Mouse (Mus musculus) right cerebral cortex, postnatal 25 days (tissue): ENCODE measurements around the gene Mia3.
A peak's percentile ranks its signal among the peaks of the same experiment; 100 is the strongest.
"Not testable (repeated sequence)": the region's sequence is repeated elsewhere in the genome, so short reads cannot be mapped to it uniquely, and the experiment has no call there.

ENCODE experiments used
- DNase-seq: peaks from one replicate; pipeline ENCODE4 v3.0.0; 2022

Mia3 gene

DNA sequence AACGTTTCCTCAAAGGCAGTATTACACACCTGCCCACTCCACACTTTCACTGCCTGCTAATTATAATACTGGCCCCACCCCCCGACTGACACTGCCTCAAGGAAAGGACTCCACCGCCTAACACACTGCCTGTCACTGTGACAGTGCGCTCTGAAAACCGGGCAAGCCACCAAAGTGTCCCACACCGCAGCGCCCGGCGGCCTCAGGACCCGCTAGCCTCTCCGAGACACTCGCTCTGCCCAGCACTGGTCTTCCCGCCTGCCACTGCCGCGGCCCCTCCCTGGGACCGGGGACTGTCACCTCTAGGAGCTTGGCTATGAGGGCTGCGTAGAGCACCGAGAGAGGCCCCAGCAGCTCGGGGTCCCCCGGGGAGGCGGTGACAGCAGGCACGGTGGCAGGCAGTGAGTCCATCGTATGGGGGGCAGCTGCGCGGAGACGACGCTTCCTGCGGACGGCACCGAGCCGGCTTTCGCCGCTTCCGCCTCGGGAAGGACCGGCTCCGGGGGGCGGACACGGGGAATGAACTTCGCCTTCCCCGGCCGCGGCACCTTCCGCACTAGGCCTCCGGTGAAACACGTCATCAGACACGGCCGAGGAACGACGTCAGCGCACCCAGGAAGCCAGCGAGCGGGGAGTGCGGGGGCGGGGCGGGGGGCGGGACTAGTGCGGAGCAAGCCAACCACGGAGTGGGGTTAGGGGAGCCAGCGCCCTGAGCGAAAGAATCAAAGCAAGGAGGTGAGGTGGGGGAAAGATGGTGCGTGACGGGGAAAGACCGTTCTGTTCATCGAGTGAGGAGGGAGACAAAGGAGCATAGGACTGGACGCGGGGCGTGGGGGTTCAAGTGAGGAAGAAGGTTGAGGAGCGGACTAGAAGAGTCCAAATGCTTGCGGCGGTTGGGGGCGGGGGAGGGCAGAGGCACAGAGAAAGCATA is 24.2 kb downstream of the Mia3 start:
- DNase-seq, result peak; percentile 89

DNA sequence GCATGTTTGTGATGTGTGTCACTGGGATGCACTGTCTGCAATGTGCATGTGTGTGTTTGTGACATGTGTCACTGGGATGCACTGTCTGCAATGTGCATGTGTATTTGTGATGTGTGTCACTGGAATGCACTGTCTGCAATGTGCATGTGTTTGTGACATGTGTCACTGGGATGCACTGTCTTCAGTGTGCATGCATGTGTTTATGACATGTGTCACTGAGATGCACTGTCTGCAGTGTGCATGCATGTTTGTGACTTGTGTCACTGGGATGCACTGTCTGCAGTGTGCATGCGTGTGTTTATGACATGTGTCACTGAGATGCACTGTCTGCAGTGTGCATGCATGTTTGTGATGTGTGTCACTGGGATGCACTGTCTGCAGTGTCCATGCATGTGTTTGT is 26.5 kb downstream of the Mia3 start:
- not testable (repeated sequence) for DNase-seq

DNA sequence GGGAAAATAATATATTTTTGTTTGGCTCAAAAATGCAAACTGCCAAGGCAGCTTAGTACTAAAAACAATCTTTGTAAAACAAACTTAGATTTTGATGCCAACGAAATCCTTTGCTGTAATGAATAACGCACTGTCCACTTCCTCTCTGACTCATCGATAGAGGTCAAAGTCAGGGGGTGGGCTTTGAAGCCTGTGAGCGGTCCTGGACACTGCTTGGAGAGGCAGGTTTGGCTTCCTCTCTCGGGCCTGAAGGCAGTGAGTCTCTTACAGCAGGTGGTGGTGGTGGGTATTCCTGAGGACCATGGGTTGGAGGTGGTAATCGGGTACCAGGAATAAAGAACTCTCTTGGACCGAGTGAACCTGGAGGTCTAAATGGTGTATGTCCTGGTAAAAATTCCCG is 42.2 kb downstream of the Mia3 start:
- no peak for DNase-seq

DNA sequence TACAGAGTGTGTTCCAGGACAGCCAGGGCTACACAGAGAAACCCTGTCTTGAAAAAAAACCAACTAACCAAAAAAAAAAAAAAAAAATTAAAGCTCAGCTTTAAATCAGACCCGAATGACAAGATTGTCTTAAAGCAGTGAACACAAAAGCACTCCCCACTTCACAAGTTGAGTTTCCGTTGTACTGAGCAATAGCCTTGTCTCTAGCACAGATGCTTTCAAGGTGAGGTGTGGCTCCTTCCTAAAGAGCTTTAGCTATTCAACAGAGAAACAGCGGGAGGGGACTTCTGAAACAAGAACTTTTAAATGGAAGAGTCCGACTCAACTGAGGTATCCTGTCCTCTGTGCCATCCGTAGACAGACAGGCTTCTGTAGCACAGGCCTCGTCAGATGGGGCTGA is 44.9 kb downstream of the Mia3 start:
- no peak for DNase-seq

DNA sequence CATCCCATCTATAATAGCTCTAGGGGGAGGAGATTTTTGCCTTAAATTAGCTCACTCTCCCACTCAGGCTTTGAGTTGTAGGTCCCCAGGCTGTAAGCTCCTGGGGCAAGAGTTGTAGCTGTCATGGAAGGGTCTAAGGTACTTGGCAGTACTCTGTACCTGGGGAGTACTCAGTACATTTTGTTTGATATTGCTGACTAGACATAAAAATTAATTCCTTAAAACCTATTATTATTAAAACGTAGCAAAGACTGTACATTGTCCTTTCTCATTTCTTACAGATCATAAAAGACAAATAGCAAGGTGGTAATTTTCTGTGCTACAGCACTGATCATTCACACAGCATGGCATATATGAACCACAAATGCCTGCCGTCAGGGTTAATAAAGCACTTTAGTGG is 45.4 kb downstream of the Mia3 start:
- no peak for DNase-seq

DNA sequence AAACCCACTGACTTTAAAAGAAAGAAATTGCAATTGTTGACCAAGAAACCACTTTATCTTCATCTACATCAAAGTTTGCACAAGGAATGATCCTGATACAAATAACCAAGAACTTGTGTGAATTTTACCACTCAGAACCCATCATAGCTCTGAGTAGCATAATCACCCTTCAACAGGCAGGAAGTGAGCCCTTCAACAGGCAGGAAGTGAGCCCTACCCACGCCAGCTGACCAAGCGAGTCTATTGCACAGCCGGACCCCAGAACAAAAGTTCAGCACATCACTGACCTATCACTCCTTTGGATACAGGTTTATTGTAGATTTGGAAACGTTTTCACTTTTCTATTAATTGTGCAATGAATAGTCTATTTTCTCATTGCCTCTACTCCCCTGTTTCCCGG is 46.9 kb downstream of the Mia3 start:
- DNase-seq, result not testable (repeated sequence)

DNA sequence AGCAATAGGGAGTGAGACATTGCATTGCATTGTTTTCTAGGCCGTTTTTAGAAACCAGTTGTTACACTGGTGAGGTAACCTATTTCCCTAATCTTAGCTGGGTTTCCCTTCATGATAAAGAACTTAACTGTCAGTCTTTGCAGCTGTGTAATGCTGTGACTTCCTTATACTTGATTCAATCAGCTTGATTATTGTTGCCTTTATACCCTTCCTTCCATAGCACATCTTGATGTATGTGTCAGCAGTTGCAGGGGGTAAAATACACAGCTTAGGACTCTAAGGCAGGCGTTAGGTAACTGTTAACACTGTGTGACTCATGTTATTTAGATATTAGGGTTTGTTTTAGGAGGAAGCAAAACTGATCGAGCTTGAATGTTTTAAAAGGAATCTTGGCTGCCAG is 48.6 kb downstream of the Mia3 start:
- no peak for DNase-seq

DNA sequence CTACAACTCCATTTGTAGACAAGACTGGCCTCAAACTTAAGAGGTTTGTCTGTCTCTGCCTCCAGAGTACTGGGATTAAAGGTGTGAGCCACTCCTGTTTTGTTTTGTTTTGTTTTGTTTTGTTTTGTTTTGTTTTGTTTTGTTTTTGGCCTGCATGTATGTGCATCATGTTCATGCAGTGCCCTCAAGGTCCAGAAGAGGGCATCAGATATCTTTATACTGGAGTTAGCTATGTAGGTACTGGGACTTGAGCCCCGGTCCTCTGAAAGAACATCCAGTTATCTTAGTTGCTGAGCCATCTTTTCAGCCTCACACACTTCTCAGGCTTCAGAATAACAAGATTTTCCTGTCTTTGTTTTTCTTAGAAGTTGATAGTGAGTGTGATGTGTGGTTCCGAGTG is 53.6 kb downstream of the Mia3 start:
- no peak for DNase-seq

DNA sequence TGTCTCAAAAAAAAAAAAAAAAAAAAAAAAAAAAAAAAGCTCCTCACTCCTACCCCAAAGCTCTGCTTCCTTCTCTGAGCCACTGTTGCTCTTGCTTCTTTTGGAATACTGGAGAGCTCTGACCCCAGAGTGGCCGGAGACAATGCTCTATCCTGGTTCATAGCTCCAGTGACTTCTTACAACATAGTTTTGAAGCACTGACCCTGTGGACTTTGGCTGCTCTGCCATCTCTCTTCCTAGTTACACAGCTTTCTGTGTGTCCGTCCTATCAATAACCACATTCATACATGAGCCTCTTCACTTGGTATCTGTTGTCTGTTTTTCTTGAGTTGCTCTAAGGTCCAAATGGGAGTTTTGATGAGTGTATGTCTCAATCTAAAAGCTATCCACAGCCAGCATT is 57.3 kb downstream of the Mia3 start:
- DNase-seq, result no peak

DNA sequence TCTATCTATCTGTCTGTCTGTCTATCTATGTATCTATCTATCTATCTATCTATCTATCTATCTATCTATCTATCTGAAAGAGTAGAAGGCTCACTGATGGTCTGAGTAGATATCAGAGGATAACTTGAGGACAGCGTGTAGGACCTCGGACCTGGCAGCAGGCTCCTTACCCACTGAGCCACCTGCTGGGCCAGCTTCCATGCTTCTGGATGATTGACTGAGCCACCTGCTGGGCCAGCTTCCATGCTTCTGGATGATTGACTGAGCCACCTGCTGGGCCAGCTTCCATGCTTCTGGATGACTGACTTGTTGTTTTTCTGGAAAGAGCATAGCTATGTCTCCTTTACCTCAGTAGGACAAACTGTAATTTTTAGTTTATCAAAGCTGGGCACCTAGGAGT is 59.8 kb downstream of the Mia3 start:
- DNase-seq, result not testable (repeated sequence)

DNA sequence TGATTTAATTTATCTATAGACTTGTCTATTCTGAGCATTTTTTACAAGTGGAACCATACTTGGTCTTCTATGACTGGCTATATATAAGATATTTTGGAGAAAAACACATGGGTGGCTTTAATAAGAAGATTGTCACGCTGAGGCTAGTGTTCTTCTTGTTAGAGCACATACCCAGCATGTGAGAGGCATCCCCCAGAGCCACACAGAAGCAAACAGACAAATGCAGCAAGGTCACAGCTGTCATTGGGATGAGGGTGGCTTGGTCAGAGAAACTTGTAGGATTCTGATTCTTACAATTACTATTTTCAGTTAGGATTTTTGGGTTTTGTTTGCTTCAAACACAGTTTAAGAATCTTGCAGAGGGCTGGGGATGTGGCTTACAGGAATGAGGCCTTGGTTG is 60.9 kb downstream of the Mia3 start:
- no peak for DNase-seq

DNA sequence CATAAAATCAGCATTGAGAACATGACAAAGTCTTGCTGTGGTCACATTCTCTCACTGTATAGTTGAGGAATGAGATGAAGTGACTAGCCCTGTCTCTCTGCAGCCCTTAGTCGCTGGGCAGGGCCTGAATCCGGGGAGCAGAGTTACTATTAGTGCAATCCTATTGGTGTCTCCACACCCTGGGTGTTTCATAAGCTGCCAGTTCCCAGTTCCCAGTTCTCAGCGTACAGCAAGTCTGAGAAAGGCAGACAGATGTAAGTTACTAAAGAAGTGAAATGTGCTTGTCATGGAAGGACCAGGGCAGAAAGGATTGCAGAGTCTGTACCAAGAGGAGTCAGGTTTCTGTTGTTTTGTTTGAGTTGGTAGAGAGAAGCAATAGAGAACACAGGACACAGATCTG is 61.8 kb downstream of the Mia3 start:
- no peak for DNase-seq

DNA sequence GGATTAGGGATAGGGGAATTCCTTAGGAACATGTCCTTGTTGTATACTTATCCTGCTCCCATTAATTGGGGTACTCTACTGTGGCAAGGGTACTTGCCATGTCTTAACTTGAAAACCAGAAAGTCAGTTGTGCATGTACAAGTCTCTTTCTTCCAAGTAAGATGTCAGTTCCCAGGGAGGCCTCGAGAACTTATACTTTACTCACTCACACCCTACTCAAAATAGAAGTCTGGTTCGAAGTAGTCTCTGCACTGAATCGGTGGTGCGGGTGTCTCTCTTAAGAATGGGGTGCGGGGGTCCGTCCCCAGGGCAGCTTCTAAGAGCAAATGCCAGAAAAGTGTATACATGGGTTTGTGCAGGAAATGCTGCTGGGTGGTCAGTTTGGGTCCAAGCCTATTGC is 70.2 kb downstream of the Mia3 start:
- DNase-seq, result peak; percentile 96

DNA sequence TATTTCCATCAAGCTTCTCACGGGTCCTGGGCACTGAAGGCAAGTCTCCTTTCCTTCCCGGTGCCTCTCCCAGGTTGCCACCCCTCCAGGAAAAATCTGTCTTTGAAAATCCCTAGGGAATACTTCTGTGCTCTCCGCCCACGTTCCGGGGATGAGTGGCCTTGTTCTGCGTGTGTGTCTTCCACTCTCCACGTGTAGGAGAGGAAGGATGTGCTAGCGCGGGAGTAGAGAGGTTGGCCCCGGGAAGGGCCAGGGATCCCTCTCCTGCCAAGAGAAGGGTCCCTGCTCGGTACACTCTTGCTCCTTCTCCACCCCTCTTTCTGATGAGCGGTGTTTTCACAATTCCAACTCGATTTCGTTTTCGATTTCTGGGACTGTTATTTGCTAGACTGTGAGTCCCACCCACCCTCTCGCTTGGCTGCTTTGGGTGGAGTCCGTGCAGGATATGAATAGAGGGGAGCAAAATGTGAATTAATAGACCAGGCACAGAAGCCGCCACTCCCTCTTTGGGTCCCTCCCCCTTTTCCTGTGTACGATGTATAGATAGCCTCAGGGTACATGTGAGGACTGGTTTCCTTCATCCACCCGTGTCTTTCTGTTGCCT is 71.4 kb downstream of the Mia3 start:
- DNase-seq, result peak; percentile 52

DNA sequence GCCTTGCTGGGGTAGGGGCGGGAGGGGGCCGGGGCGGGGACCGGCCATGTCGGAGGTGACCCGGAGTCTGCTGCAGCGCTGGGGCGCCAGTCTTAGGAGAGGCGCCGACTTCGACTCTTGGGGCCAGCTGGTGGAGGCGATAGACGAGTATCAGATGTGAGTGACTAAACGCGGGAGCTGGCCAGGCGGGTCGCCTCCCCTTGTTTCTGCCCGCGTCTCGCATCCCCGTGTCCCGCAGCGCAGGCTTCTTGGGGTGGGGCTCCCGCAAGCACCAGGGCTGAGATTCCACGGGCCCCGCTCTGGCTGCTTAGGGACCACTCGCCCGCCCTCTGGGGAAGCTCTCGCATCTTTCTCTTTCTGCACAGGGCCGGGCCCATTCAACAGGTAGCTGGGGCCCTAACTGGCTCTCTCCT is 71.9 kb downstream of the Mia3 start:
- peak; percentile 58 for DNase-seq

DNA sequence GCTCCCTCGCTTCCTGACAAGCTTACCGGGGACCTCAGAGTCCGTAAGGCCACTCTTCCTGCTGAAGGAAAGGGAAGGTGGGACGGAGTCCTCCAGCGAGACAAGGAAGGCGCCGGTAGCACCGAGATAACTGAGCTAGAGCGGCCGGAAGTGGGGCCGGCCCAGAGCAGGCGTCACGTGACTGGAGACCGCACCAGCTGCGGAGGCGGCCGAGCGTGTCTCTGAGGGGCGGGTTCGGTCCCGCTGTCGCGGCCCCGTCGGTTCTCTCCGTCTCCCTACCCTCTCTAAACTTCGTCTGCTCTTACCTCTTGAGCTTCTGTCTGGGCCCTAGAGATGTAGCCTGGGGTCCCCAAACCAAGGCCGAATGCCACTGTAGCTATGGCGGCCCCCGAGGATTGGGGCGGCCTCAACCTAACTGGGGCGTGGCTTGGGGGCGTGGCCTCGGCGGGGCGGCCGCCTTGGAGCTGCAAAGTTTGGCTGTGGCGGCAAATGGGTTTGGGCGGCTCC is 72.4 kb downstream of the Mia3 start, which contains the start of gene Brox:
TSS of gene Brox (minus strand) at position 393 of the 507 bp plus-strand sequence.
- peak; percentile 94 for DNase-seq

DNA sequence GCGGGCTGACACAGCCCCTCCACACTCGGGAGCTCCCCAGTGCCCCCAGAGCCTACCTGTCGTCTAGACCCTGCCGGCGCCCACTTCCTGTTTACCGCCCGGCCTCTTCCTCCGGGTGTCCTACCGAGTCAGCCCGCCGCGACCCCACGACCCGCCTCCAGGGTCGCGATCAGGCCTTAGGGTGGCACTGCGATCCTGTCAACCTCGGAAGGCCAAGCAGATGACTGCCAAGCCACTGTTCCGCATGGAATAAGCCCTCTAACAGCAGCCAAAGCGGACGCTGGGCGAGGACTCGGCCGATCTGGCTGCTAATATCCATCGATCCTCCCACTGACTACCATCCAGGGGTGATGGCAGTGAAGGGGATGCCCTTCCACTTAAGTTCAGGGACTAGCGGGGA is 72.9 kb downstream of the Mia3 start, which contains the start of gene Aida:
TSS of gene Aida (plus strand) at position 126 of the 400 bp plus-strand sequence.
- no peak for DNase-seq

DNA sequence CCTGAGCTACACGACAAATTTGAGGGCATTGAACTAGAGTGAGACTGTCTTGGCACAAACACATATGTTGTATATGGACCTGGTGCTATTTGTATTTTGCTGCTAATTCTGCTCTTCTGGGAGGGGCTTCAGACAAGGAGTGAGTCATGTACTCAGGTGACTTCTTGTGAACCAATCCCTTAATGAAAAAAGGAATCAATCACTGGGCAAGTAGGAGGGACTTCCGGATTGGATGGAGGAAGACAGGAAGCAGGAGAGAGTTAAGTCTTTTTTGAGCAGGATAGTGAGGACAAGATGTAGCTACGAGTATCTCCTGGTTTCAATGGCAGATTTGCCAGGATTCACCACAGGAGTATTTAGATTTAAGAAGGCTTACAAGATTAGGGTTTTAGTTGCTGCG is 79.8 kb downstream of the Mia3 start:
- no peak for DNase-seq

DNA sequence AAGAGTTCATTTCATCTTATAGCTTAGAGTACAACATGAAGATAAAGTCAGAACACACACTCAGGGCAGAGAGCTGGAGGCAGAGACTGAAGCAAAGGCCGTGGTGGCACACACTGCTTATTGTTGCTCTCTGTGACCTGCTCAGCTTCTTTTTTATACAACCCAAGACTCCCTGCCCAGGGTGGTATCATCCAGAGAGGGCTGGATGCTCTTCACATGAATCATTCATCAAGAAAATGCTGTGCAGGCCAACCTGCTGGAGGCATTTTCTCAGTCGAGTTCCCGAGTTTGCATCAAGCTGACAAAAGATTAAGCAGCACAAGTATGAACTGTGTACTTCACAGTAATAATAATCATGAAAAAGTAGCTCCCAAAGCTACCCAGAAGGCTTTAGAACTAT is 81.0 kb downstream of the Mia3 start:
- DNase-seq, result no peak
